Mouse (Mus musculus) spleen, adult 2 months (tissue): ENCODE data around the gene Ptprq. TPM values are rescaled to one million over a fixed set of nuclear protein-coding genes. Genes with fewer than 3 reads are reported as not detected.

Experiments
- DNase-seq, 2 experiments: peaks; one replicate each; pipeline versions ENCODE4 v3.0.0 to v3.0.0-alpha.2; 2012 to 2021; ENCODE audit warnings: low spot score in 2 of 2, low read depth in 1 of 2
- H3K27ac ChIP-seq: fragments of 200-500 bp; 2 replicates; pipeline ENCODE4 v1.5.1; 2012; ENCODE audit warnings: low read length, inconsistent platforms; ENCODE audit not compliant: insufficient read depth
- H3K27me3 ChIP-seq: fragments of 200-500 bp; 2 replicates; pipeline ENCODE4 v1.6.1; 2012; ENCODE audit warnings: mild to moderate bottlenecking, moderate library complexity, low read length, inconsistent platforms; ENCODE audit not compliant: control insufficient read depth, insufficient read depth
- H3K36me3 ChIP-seq: fragments of 200-500 bp; 2 replicates; pipeline ENCODE4 v1.6.1; 2012; ENCODE audit warnings: mild to moderate bottlenecking, low read length, inconsistent platforms; ENCODE audit not compliant: control insufficient read depth, insufficient read depth
- H3K4me1 ChIP-seq: fragments of 200-500 bp; 2 replicates; pipeline ENCODE4 v1.6.1; 2011; ENCODE audit warnings: inconsistent platforms; ENCODE audit not compliant: control insufficient read depth, insufficient read depth, insufficient read length
- H3K4me3 ChIP-seq: fragments of 200-500 bp; 2 replicates; pipeline ENCODE4 v1.5.1; 2011; ENCODE audit warnings: mild to moderate bottlenecking, inconsistent platforms; ENCODE audit not compliant: insufficient read depth, insufficient read length; ENCODE audit errors: extremely low read depth
- CTCF ChIP-seq: fragments of 200-500 bp; IDR thresholded peaks from 2 replicates; pipeline ENCODE4 v1.5.1; 2011; ENCODE audit warnings: mild to moderate bottlenecking, inconsistent platforms; ENCODE audit not compliant: insufficient read depth, insufficient read length, insufficient replicate concordance; ENCODE audit errors: extremely low read depth
- POLR2A ChIP-seq: fragments of 200-500 bp; IDR thresholded peaks from 2 replicates; pipeline ENCODE4 v1.6.1; 2011; ENCODE audit warnings: low read depth, low read length, inconsistent platforms
- WGBS: fragments of 180-500 bp; shearing (Covaris S2); methylation state at CpG from one replicate; pipeline ENCODE4 v1.1.7; 2018; 5-methylcytosine and 5-hydroxymethylcytosine counted together
- polyA plus RNA-seq: library from polyadenylated mRNA; depleted of rRNA; stranded (reverse); fragments of >200 nt; gene quantifications from 2 replicates; pipeline ENCODE4 v1.2.3, GENCODE M21; 2012

Ptprq gene
- polyA plus RNA-seq, 1 experiment, result not detected

GRCm38 (mm10) chr10:107649687-107650086 is 70.2 kb downstream of the Ptprq start:
- no peak for DNase-seq
- Histone ChIP-seq H3K27ac (no peak overlapping the region), H3K4me3 (no peak overlapping the region), H3K36me3 (no peaks in the 10 kb centered on the region), H3K27me3 (no peaks in the 10 kb centered on the region), H3K4me1 (no peaks in the 10 kb centered on the region)
- TF ChIP-seq CTCF (no peak), POLR2A (no peak)
- WGBS, result 76% methylated on average over 2 of the region's 2 CpGs

- Histone ChIP-seq H3K4me1 (no peaks in the 10 kb centered on the region), H3K36me3 (no peaks in the 10 kb centered on the region), H3K27me3 (no peaks in the 10 kb centered on the region), H3K27ac (no peak overlapping the region), H3K4me3 (no peak overlapping the region)
- 65% methylated on average over 3 of the region's 3 CpGs for WGBS
- TF ChIP-seq POLR2A, result no peak
- no peak for TF ChIP-seq CTCF
- DNase-seq, result no peak
These were observed 91.7 kb downstream of the Ptprq start for GRCm38 (mm10) chr10:107628104-107628503.

GRCm38 (mm10) chr10:107626648-107627047 is 93.2 kb downstream of the Ptprq start:
- Histone ChIP-seq H3K27ac (no peak overlapping the region), H3K4me3 (no peak overlapping the region), H3K4me1 (no peaks in the 10 kb centered on the region), H3K36me3 (no peaks in the 10 kb centered on the region), H3K27me3 (no peaks in the 10 kb centered on the region)
- 62% methylated on average over 1 of the region's 1 CpGs for WGBS
- TF ChIP-seq CTCF, result no peak
- TF ChIP-seq POLR2A, result no peak
- no peak for DNase-seq

GRCm38 (mm10) chr10:107624211-107624610 is 95.6 kb downstream of the Ptprq start:
- Histone ChIP-seq H3K27ac (no peak overlapping the region), H3K27me3 (no peaks in the 10 kb centered on the region), H3K36me3 (no peaks in the 10 kb centered on the region), H3K4me3 (no peak overlapping the region), H3K4me1 (no peaks in the 10 kb centered on the region)
- TF ChIP-seq CTCF (no peak), POLR2A (no peak)
- DNase-seq, result no peak
- WGBS, result 76% methylated on average over 4 of the region's 4 CpGs

GRCm38 (mm10) chr10:107615460-107615859 is 104.4 kb downstream of the Ptprq start:
- DNase-seq, result no peak
- WGBS, result 80% methylated on average over 2 of the region's 2 CpGs
- TF ChIP-seq POLR2A (no peak), CTCF (no peak)
- H3K4me3 ChIP-seq, result no peak overlapping the region
- H3K36me3 ChIP-seq, result no peaks in the 10 kb centered on the region
- H3K27ac ChIP-seq, result no peak overlapping the region
- no peaks in the 10 kb centered on the region for H3K4me1 ChIP-seq
- no peaks in the 10 kb centered on the region for H3K27me3 ChIP-seq

- Histone ChIP-seq H3K27ac (no peak overlapping the region), H3K27me3 (no peaks in the 10 kb centered on the region), H3K4me3 (no peak overlapping the region), H3K4me1 (no peaks in the 10 kb centered on the region), H3K36me3 (no peaks in the 10 kb centered on the region)
- no peak for DNase-seq
- 81% methylated on average over 6 of the region's 6 CpGs for WGBS
- TF ChIP-seq POLR2A (no peak), CTCF (no peak)
These were observed 118.5 kb downstream of the Ptprq start for GRCm38 (mm10) chr10:107601371-107601770.

GRCm38 (mm10) chr10:107583360-107583759 is 136.5 kb downstream of the Ptprq start:
- no peaks in the 10 kb centered on the region for H3K36me3 ChIP-seq
- no peaks in the 10 kb centered on the region for H3K27me3 ChIP-seq
- DNase-seq, result no peak
- 82% methylated on average over 5 of the region's 5 CpGs for WGBS
- no peaks in the 10 kb centered on the region for H3K4me1 ChIP-seq
- no peak overlapping the region for H3K27ac ChIP-seq
- TF ChIP-seq POLR2A (no peak), CTCF (no peak)
- H3K4me3 ChIP-seq, result no peak overlapping the region
